Mouse (Mus musculus): ENCODE results near the gene Mid1. TPM values are rescaled to one million over a fixed set of nuclear protein-coding genes. Genes with fewer than 3 reads are reported as not detected.

Gene Mid1
- polyA plus RNA-seq (2015; fragmentation: Nextera tagmentation; extraction: Ambion mirVana), result 1.2 and 1.6 TPM in 2 replicates

DNA sequence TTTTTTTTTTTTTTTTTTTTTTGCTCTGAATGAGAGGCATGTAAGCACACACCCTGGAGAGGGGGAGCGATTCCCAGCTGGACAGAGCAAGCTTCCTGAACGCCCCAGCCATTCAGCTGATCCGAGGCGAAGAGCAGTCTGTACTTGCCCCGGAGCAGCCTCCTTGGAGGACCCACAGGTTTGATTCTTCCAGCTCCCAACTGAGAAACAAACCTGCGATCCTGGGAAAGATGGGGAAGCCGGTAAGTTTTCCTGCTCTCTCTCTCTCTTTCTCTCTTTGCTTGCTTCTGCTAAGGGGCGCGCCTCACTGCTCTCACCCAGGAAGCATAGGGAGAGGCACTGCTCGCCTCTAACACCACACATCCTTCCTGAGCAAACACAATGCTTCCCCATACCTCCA lies at the start of gene Mid1:
Gene Mid1 (plus strand): TSS at position 69 of the 400 bp plus-strand sequence.
- Histone ChIP-seq H3K9ac (ENCODE audit: low read depth, low read length) (no peak within 1 kb of the TSS), H3K9me3 (replicated peaks; ENCODE audit: control insufficient read depth, low read length) (no peaks in the 10 kb centered on the region), H3K4me2 (ENCODE audit: low read depth, low read length) (peak within 1 kb of the TSS; percentile 32; the same call in 1 of the 2 replicates), H3K4me1 (ENCODE audit: control insufficient read depth, low read depth, low read length) (no peaks in the 10 kb centered on the region), H3K4me3 (ENCODE audit: low read depth, low read length) (peak within 1 kb of the TSS; percentile 30), H3K27ac (ENCODE audit: low read length) (no peak within 1 kb of the TSS), H3K36me3 (ENCODE audit: control insufficient read depth, insufficient read depth) (no peaks in the 10 kb centered on the region), H3K27me3 (ENCODE audit: control insufficient read depth, insufficient read depth, low read depth, low read length) (no peaks in the 10 kb centered on the region)
- 17% methylated on average over 10 of the region's 10 CpGs for WGBS (ENCODE audit: insufficient replicate concordance)
- ATAC-seq (ENCODE audit: low read depth), result 0 out of 2 replicates have a peak, but pooled peaks have one; percentile 55

- H3K4me3 ChIP-seq (ENCODE audit: low read depth, low read length), result no peak overlapping the region
- no peaks in the 10 kb centered on the region for H3K27me3 ChIP-seq (ENCODE audit: control insufficient read depth, insufficient read depth, low read depth, low read length)
- H3K27ac ChIP-seq (ENCODE audit: low read length), result no peak overlapping the region
- H3K4me2 ChIP-seq (ENCODE audit: low read depth, low read length), result no peak overlapping the region
- no peak for ATAC-seq (ENCODE audit: low read depth)
- no peaks in the 10 kb centered on the region for H3K9me3 ChIP-seq (replicated peaks; ENCODE audit: control insufficient read depth, low read length)
- no peaks in the 10 kb centered on the region for H3K36me3 ChIP-seq (ENCODE audit: control insufficient read depth, insufficient read depth)
- H3K9ac ChIP-seq (ENCODE audit: low read depth, low read length), result no peak overlapping the region
- no peaks in the 10 kb centered on the region for H3K4me1 ChIP-seq (ENCODE audit: control insufficient read depth, low read depth, low read length)
Measured at GRCm38 (mm10) chrX:169673056-169673455, 11.9 kb upstream of the Mid1 start.

DNA sequence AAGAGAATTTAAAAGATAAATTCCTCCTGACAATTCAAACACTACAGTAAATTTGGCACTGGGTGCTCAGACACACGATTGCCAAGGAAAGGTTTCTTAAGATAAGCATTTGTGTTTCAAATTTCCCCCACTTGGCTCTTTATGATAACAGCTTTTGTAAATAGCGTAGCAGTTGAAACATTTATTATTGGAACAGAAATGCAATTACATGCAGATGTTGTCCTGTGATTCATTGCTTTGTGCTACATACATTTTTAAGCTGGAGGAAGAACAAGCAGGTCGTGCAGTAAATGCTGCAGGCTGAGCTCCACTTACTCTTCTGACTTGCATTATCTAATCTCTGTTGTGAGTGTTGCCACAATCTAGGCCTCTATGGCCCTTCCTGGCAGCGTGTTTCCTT lies 8.7 kb upstream of the Mid1 start:
- ATAC-seq (ENCODE audit: low read depth), result no peak
- Histone ChIP-seq H3K4me2 (ENCODE audit: low read depth, low read length) (no peak overlapping the region), H3K4me1 (ENCODE audit: control insufficient read depth, low read depth, low read length) (no peaks in the 10 kb centered on the region), H3K9ac (ENCODE audit: low read depth, low read length) (no peak overlapping the region), H3K27ac (ENCODE audit: low read length) (no peak overlapping the region), H3K4me3 (ENCODE audit: low read depth, low read length) (no peak overlapping the region), H3K9me3 (replicated peaks; ENCODE audit: control insufficient read depth, low read length) (no peaks in the 10 kb centered on the region), H3K27me3 (ENCODE audit: control insufficient read depth, insufficient read depth, low read depth, low read length) (no peaks in the 10 kb centered on the region; the same call in 1 of the 2 replicates), H3K36me3 (ENCODE audit: control insufficient read depth, insufficient read depth) (no peaks in the 10 kb centered on the region)
- WGBS (ENCODE audit: insufficient replicate concordance), result 31% methylated on average over 4 of the region's 4 CpGs

- Histone ChIP-seq H3K9ac (ENCODE audit: low read depth, low read length) (no peak overlapping the region), H3K4me2 (ENCODE audit: low read depth, low read length) (peak overlapping the region; percentile 32; the same call in 1 of the 2 replicates), H3K4me3 (ENCODE audit: low read depth, low read length) (peak overlapping the region; percentile 30), H3K9me3 (replicated peaks; ENCODE audit: control insufficient read depth, low read length) (no peaks in the 10 kb centered on the region), H3K4me1 (ENCODE audit: control insufficient read depth, low read depth, low read length) (no peaks in the 10 kb centered on the region), H3K36me3 (ENCODE audit: control insufficient read depth, insufficient read depth) (no peaks in the 10 kb centered on the region), H3K27ac (ENCODE audit: low read length) (no peak overlapping the region), H3K27me3 (ENCODE audit: control insufficient read depth, insufficient read depth, low read depth, low read length) (no peaks in the 10 kb centered on the region)
- 37% methylated on average over 8 of the region's 8 CpGs for WGBS (ENCODE audit: insufficient replicate concordance)
- ATAC-seq (ENCODE audit: low read depth), result no peak
Measured at GRCm38 (mm10) chrX:169685731-169686130, 732 bp downstream of the Mid1 start.

GRCm38 (mm10) chrX:169691217-169691616 lies 6.2 kb downstream of the Mid1 start:
- H3K4me2 ChIP-seq (ENCODE audit: low read depth, low read length), result no peak overlapping the region
- no peak overlapping the region for H3K9ac ChIP-seq (ENCODE audit: low read depth, low read length)
- no peaks in the 10 kb centered on the region for H3K4me1 ChIP-seq (ENCODE audit: control insufficient read depth, low read depth, low read length)
- H3K27me3 ChIP-seq (ENCODE audit: control insufficient read depth, insufficient read depth, low read depth, low read length), result no peaks in the 10 kb centered on the region
- no peaks in the 10 kb centered on the region for H3K36me3 ChIP-seq (ENCODE audit: control insufficient read depth, insufficient read depth)
- H3K9me3 ChIP-seq (replicated peaks; ENCODE audit: control insufficient read depth, low read length), result no peaks in the 10 kb centered on the region
- H3K27ac ChIP-seq (ENCODE audit: low read length), result no peak overlapping the region
- WGBS (ENCODE audit: insufficient replicate concordance), result 68% methylated on average over 2 of the region's 2 CpGs
- no peak for ATAC-seq (ENCODE audit: low read depth)
- H3K4me3 ChIP-seq (ENCODE audit: low read depth, low read length), result no peak overlapping the region

GRCm38 (mm10) chrX:169691675-169692074 lies 6.7 kb downstream of the Mid1 start:
- Histone ChIP-seq H3K4me3 (ENCODE audit: low read depth, low read length) (no peak overlapping the region), H3K9ac (ENCODE audit: low read depth, low read length) (no peak overlapping the region), H3K27ac (ENCODE audit: low read length) (no peak overlapping the region), H3K36me3 (ENCODE audit: control insufficient read depth, insufficient read depth) (no peaks in the 10 kb centered on the region), H3K4me1 (ENCODE audit: control insufficient read depth, low read depth, low read length) (no peaks in the 10 kb centered on the region), H3K27me3 (ENCODE audit: control insufficient read depth, insufficient read depth, low read depth, low read length) (no peaks in the 10 kb centered on the region), H3K4me2 (ENCODE audit: low read depth, low read length) (no peak overlapping the region), H3K9me3 (replicated peaks; ENCODE audit: control insufficient read depth, low read length) (no peaks in the 10 kb centered on the region)
- 0 out of 2 replicates have a peak, but pooled peaks have one; percentile 27 for ATAC-seq (ENCODE audit: low read depth)
- WGBS (ENCODE audit: insufficient replicate concordance), result 40% methylated on average over 2 of the region's 2 CpGs

DNA sequence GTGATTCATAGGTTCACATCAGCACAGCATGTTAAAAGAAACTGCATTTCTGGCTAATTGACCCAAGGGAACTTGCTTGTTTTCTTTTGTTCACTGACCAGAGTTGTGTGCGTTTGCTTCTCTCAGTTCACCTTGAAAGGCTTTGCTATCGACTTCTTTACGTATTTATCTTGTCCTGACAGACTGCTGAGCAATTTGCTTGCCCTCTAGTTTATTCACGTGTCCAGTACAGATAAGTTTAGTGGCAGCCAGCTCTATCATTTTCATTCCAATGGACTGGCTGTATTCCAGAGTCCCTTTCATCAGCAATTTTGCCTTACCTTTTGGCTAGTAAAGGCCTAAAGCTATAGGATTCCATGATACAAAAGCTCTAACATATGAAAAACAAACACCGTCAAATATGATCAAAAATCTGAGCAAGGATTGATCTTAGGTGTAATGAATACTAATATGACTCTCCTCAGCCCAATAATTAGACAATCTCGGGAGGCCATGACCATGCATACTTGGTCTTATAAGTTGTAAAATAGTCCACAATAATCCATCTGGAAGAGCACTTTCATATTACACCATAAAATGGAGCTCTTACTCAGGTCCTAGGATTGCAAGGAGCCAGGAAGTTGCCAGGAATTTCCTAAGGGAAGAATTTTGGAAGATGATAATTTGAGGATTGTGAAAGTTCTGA lies 7.4 kb downstream of the Mid1 start:
- peak; percentile 76 for ATAC-seq (ENCODE audit: low read depth)
- 53% methylated on average over 6 of the region's 6 CpGs for WGBS (ENCODE audit: insufficient replicate concordance)

DNA sequence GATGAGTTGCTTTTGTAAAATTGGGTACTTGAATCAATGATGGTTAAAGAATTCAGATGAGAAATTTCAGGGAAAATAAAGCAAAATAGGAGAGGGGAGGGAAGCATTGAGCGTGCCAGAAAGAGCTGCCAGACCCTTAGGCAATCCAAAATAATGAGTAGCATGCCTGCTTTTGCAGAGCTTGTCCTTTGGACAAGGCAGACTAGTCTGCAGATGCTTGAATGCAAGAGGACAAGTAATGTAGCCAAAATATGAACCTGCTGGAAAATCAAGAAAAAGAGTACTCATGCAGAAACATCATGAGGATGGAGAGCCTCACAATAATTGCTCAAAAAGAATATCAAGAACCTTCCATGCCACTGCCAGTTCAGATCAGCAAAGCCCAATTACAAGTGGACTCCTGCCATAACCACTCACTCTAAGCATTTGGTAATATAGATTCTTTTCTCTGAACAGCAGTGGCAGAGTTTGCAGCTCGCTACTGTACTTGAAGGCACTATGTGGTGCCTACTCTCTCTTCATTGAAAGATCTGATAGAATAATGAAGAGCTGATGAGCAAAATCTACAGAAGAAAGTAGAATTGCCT lies 19.1 kb downstream of the Mid1 start:
- H3K4me1 ChIP-seq (ENCODE audit: control insufficient read depth, low read depth, low read length), result no peaks in the 10 kb centered on the region
- H3K36me3 ChIP-seq (ENCODE audit: control insufficient read depth, insufficient read depth), result no peaks in the 10 kb centered on the region
- H3K27ac ChIP-seq (ENCODE audit: low read length), result no peak overlapping the region
- ATAC-seq (ENCODE audit: low read depth), result no peak
- no peak overlapping the region for H3K9ac ChIP-seq (ENCODE audit: low read depth, low read length)
- WGBS (ENCODE audit: insufficient replicate concordance), result 61% methylated on average over 2 of the region's 2 CpGs
- H3K4me2 ChIP-seq (ENCODE audit: low read depth, low read length), result no peak overlapping the region
- H3K4me3 ChIP-seq (ENCODE audit: low read depth, low read length), result no peak overlapping the region
- no peaks in the 10 kb centered on the region for H3K9me3 ChIP-seq (replicated peaks; ENCODE audit: control insufficient read depth, low read length)
- no peaks in the 10 kb centered on the region; the same call in 1 of the 2 replicates for H3K27me3 ChIP-seq (ENCODE audit: control insufficient read depth, insufficient read depth, low read depth, low read length)

More for the DNA sequence above, 7.4 kb downstream of the Mid1 start:
- Histone ChIP-seq H3K9me3 (replicated peaks; ENCODE audit: control insufficient read depth, low read length) (no peaks in the 10 kb centered on the region), H3K4me1 (ENCODE audit: control insufficient read depth, low read depth, low read length) (no peaks in the 10 kb centered on the region), H3K36me3 (ENCODE audit: control insufficient read depth, insufficient read depth) (no peaks in the 10 kb centered on the region), H3K9ac (ENCODE audit: low read depth, low read length) (no peak overlapping the region), H3K4me2 (ENCODE audit: low read depth, low read length) (no peak overlapping the region), H3K27ac (ENCODE audit: low read length) (no peak overlapping the region), H3K4me3 (ENCODE audit: low read depth, low read length) (no peak overlapping the region), H3K27me3 (ENCODE audit: control insufficient read depth, insufficient read depth, low read depth, low read length) (no peaks in the 10 kb centered on the region)

DNA sequence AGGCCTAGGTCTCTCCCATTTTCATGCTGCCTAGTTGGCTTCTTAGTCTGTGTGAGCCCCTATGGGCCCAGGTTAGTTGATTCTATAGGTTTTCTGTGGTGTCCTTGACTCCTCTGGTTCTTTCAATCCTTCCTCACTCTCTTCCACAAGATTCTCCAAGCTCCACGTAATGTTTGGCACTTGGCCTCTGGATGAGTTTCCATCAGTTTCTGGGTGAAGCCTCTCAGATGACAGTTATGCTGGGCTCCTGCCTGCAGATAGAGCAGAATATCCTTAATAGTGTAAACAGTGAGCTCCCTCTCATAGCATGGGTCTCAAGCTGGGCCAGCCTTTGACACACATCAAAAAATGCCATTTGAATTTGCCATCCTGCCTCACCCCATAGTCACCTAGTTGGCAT lies 38.5 kb downstream of the Mid1 start:
- H3K27ac ChIP-seq (ENCODE audit: low read length), result no peak overlapping the region
- no peak overlapping the region for H3K4me3 ChIP-seq (ENCODE audit: low read depth, low read length)
- no peaks in the 10 kb centered on the region for H3K9me3 ChIP-seq (replicated peaks; ENCODE audit: control insufficient read depth, low read length)
- WGBS (ENCODE audit: insufficient replicate concordance), result 82% methylated on average over 1 of the region's 1 CpGs
- no peak overlapping the region for H3K9ac ChIP-seq (ENCODE audit: low read depth, low read length)
- ATAC-seq (ENCODE audit: low read depth), result no peak
- no peaks in the 10 kb centered on the region for H3K36me3 ChIP-seq (ENCODE audit: control insufficient read depth, insufficient read depth)
- H3K4me2 ChIP-seq (ENCODE audit: low read depth, low read length), result no peak overlapping the region
- no peaks in the 10 kb centered on the region for H3K4me1 ChIP-seq (ENCODE audit: control insufficient read depth, low read depth, low read length)
- H3K27me3 ChIP-seq (ENCODE audit: control insufficient read depth, insufficient read depth, low read depth, low read length), result no peaks in the 10 kb centered on the region
